In the genomic region with DNA sequence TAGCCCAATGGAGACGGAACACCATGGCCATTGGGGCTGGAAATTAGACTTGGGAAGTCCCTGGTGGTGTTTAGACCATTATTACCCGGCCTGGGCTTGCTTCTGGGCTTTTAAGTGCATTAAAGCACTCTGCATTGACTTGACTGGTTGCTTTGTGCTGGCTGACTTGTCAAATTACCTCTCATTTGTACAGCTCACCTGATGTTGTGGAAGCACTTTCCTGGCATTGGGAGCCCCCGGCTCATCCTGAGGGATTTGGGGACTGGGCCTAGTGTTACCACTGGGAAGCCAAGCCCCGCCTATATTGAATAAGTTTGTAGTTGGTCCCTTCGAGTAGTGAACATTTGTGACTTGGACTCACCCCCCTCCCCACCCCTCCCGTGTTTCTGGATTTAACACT, we compare ENCODE assay signal across 20 mouse cellular contexts.
DNase-seq lines count a peak whose midpoint lies in the region; ATAC-seq lines count a peak whose summit lies in the region.
"Had no signal": no experiment of that assay in that cellular context is flagged by ENCODE, and none has a peak within 500 bp of the region (broad histone marks: within the 10 kb centered on the region; RNA-seq: fewer than 3 reads in every experiment).

No protein-coding gene starts in this region.

- no peak overlapping the region for H3K9ac ChIP-seq in embryonic facial prominence, embryonic 14.5 days (ENCODE audit: low read depth, low read length)
- no peak overlapping the region for H3K9ac ChIP-seq in midbrain, embryonic 11.5 days (ENCODE audit: low read length)
- H3K9ac ChIP-seq in midbrain, embryonic 13.5 days (replicated peaks): no peak overlapping the region

- DNase-seq in embryonic facial prominence, embryonic 14.5 days (ENCODE audit: low spot score): peak; percentile 9
- no peak for DNase-seq in embryonic facial prominence, embryonic 10.5 days (ENCODE audit: low spot score)
- DNase-seq in heart, adult 11 months: peak; percentile 77
- DNase-seq in heart, postnatal 25 days (ENCODE audit: low spot score): no peak
- peak; percentile 54 for DNase-seq in midbrain, embryonic 11.5 days (ENCODE audit: low spot score, missing footprints)
- DNase-seq: adrenal gland, adult 2 months; adrenal gland, adult 8-10 months; adrenal gland, postnatal 10 days; adrenal gland, postnatal 14 days; adrenal gland, postnatal 25 days; adrenal gland, postnatal 36 days; B cell, adult 2 months; cerebellum, adult 11 months; cerebellum, adult 11-12 months; cerebellum, adult 18-20 months had no signal

- 70% methylated on average over 6 of the region's 6 CpGs for WGBS in embryonic facial prominence, embryonic 14.5 days
- WGBS in embryonic facial prominence, embryonic 10.5 days: 77% methylated on average over 6 of the region's 6 CpGs
- WGBS in midbrain, embryonic 11.5 days: 83% methylated on average over 6 of the region's 6 CpGs
- WGBS in midbrain, embryonic 13.5 days: 80% methylated on average over 6 of the region's 6 CpGs

- H3K27ac ChIP-seq in embryonic facial prominence, embryonic 14.5 days (replicated peaks; ENCODE audit: low read depth, low read length): no peak overlapping the region
- H3K27ac ChIP-seq in embryonic facial prominence, embryonic 10.5 days (replicated peaks): no peak overlapping the region
- H3K27ac ChIP-seq in midbrain, embryonic 11.5 days (ENCODE audit: low read depth, low read length): no peak overlapping the region
- no peak overlapping the region for H3K27ac ChIP-seq in midbrain, embryonic 13.5 days

- no peaks in the 10 kb centered on the region for H3K36me3 ChIP-seq in embryonic facial prominence, embryonic 14.5 days (ENCODE audit: control insufficient read depth, insufficient read depth, low read length)
- H3K36me3 ChIP-seq in embryonic facial prominence, embryonic 10.5 days (replicated peaks): no peaks in the 10 kb centered on the region
- H3K36me3 ChIP-seq in midbrain, embryonic 11.5 days (ENCODE audit: control insufficient read depth, insufficient read depth, low read length): no peaks in the 10 kb centered on the region
- no peaks in the 10 kb centered on the region for H3K36me3 ChIP-seq in midbrain, embryonic 13.5 days
- H3K36me3 ChIP-seq: G1E had no signal

- H3K27me3 ChIP-seq in embryonic facial prominence, embryonic 14.5 days (replicated peaks; ENCODE audit: control insufficient read depth, insufficient read depth, low read length): no peaks in the 10 kb centered on the region
- H3K27me3 ChIP-seq in embryonic facial prominence, embryonic 10.5 days (replicated peaks; ENCODE audit: low read depth, poor library complexity, severe bottlenecking): no peaks in the 10 kb centered on the region
- no peaks in the 10 kb centered on the region for H3K27me3 ChIP-seq in midbrain, embryonic 11.5 days (ENCODE audit: control insufficient read depth, insufficient read depth, low read length)
- no peaks in the 10 kb centered on the region for H3K27me3 ChIP-seq in midbrain, embryonic 13.5 days

- no peak overlapping the region for H3K4me3 ChIP-seq in embryonic facial prominence, embryonic 14.5 days (ENCODE audit: low read depth, low read length)
- H3K4me3 ChIP-seq in embryonic facial prominence, embryonic 10.5 days: no peak overlapping the region
- H3K4me3 ChIP-seq in midbrain, embryonic 11.5 days (ENCODE audit: low read depth, low read length): no peak overlapping the region
- H3K4me3 ChIP-seq in midbrain, embryonic 13.5 days (replicated peaks): no peak overlapping the region

- H3K4me1 ChIP-seq in embryonic facial prominence, embryonic 14.5 days (ENCODE audit: control insufficient read depth, insufficient read depth, low read length): no peaks in the 10 kb centered on the region
- no peaks in the 10 kb centered on the region for H3K4me1 ChIP-seq in embryonic facial prominence, embryonic 10.5 days
- H3K4me1 ChIP-seq in midbrain, embryonic 11.5 days (ENCODE audit: control insufficient read depth, insufficient read depth, low read length): no peaks in the 10 kb centered on the region
- no peaks in the 10 kb centered on the region for H3K4me1 ChIP-seq in midbrain, embryonic 13.5 days (replicated peaks)

- intact Hi-C loops in heart, postnatal 25 days (cut with DNase I): no loop called here

- no peaks in the 10 kb centered on the region for H3K9me3 ChIP-seq in embryonic facial prominence, embryonic 14.5 days (ENCODE audit: control insufficient read depth, low read length)
- no peaks in the 10 kb centered on the region for H3K9me3 ChIP-seq in embryonic facial prominence, embryonic 10.5 days
- H3K9me3 ChIP-seq in midbrain, embryonic 11.5 days (ENCODE audit: control insufficient read depth, low read length): no peaks in the 10 kb centered on the region
- no peaks in the 10 kb centered on the region for H3K9me3 ChIP-seq in midbrain, embryonic 13.5 days
- H3K9me3 ChIP-seq: G1E had no signal

- no peak overlapping the region for H3K4me2 ChIP-seq in embryonic facial prominence, embryonic 14.5 days (ENCODE audit: low read depth, low read length)
- no peak overlapping the region for H3K4me2 ChIP-seq in midbrain, embryonic 11.5 days
- H3K4me2 ChIP-seq in midbrain, embryonic 13.5 days (replicated peaks): no peak overlapping the region

- ATAC-seq in embryonic facial prominence, embryonic 14.5 days (ENCODE audit: low read depth): no peak
- ATAC-seq in midbrain, embryonic 11.5 days (ENCODE audit: low FRiP score): no peak
- ATAC-seq in midbrain, embryonic 13.5 days: no peak
- ATAC-seq: activated CD4-positive, CD25-positive, alpha-beta regulatory T cell, adult 4 months; CD4-positive, CD25-positive, alpha-beta regulatory T cell, adult 4 months; Patski had no signal

Comparison
In these comparisons a context has a peak if more than half of its experiments do, and no peak if none do; other contexts are left out.
1. DNase-seq: peak in embryonic facial prominence, embryonic 14.5 days (single experiment), heart, adult 11 months (single experiment) and midbrain, embryonic 11.5 days (single experiment); none in embryonic facial prominence, embryonic 10.5 days (single experiment) and heart, postnatal 25 days (single experiment).